17 mouse cellular contexts compared by ENCODE assay signal in the genomic region with DNA sequence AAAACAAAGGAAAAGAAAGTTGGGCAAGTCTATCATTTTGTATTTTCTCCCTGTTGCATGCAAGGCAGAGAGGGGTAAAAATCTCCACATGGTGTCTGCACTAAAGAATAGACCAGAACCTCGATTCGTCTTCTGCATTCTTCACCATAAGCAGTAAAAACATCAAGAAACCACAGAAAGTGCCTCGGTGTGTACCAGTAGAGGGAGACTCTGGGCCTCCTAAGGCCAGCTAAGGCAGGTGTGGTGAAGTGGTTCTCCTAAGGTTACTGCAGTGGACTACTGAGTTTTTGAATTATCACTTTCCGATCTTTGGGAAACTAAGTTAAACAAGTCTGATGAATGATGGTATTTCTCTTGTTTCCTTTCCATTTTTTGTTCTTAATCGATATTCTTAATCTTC.
DNase-seq lines count a peak whose midpoint lies in the region; ATAC-seq and TF ChIP-seq lines count a peak whose summit lies in the region.
"Had no signal": no experiment of that assay in that cellular context is flagged by ENCODE, and none has a peak within 500 bp of the region (broad histone marks: within the 10 kb centered on the region; RNA-seq: fewer than 3 reads in every experiment).

No protein-coding gene starts in this region.

- H3K27me3 ChIP-seq in heart, adult 2 months (ENCODE audit: control insufficient read depth, insufficient read depth, low read length) = no peaks in the 10 kb centered on the region
- no peaks in the 10 kb centered on the region for H3K27me3 ChIP-seq in CH12.LX (replicated peaks)
- H3K27me3 ChIP-seq: embryonic facial prominence, embryonic 13.5 days; heart, embryonic 13.5 days; liver, embryonic 13.5 days; megakaryocyte, embryonic 14.5 days had no signal

- intact Hi-C loops in heart, adult 2 months (cut with DNase I) = no loop called here
- intact Hi-C loops in heart, postnatal 14 days (cut with DNase I) = loop anchor here (5.0 to 10.0 kb wide), 2 partner anchors 272 to 525 kb away; no protein-coding TSS in a partner anchor

- no peak for DNase-seq in heart, adult 2 months
- no peak for DNase-seq in heart, postnatal 14 days
- no peak for DNase-seq in lung, adult 2 months
- no peak for DNase-seq in lung, postnatal 4 days
- DNase-seq in CH12.LX (ENCODE audit: extremely low read depth) = peak; percentile 27
- no peak for DNase-seq in cerebellum, postnatal 36 days
- no peak for DNase-seq in cerebellum, adult 11-12 months
- DNase-seq: adrenal gland, postnatal 25 days; kidney, postnatal 36 days; left cerebral cortex, postnatal 4 days; liver, embryonic 13.5 days; right cerebral cortex, postnatal 4 days had no signal

- no peaks in the 10 kb centered on the region for H3K9me3 ChIP-seq in CH12.LX (replicated peaks; ENCODE audit: low read length)
- H3K9me3 ChIP-seq: embryonic facial prominence, embryonic 13.5 days; heart, embryonic 13.5 days; liver, embryonic 13.5 days; megakaryocyte, embryonic 14.5 days had no signal

- peak; percentile 44 for TF ChIP-seq RAD21 in CH12.LX (IDR thresholded peaks at IDR 0.05; ENCODE audit: low read depth, low read length)

- no peak for TF ChIP-seq EP300 in heart, adult 2 months (IDR thresholded peaks at IDR 0.05; ENCODE audit: insufficient read depth, low read depth, low read length)
- no peak for TF ChIP-seq EP300 in CH12.LX (IDR thresholded peaks at IDR 0.05; ENCODE audit: low read length)

- in situ Hi-C loops in CH12.LX (cut with MboI; ENCODE audit: low pct_ligation_motif_present, low pct_unique_long_range_greater_than_20kb, low sequenced_read_pairs) = no loop called here

- peak; percentile 58 to 59; a peak in 1 of 4 replicates for ATAC-seq in hematopoietic stem cell, adult 5-6 weeks (replicated peaks in 1 of 2; ENCODE audit: insufficient read depth in 1 of 2, low FRiP score in 2 of 2, low TSS enrichment in 1 of 2, low read depth in 1 of 2, poor library complexity in 2 of 2, severe bottlenecking in 2 of 2)
- ATAC-seq: intestine, embryonic 16.5 days had no signal

- TF ChIP-seq CTCF in heart, adult 2 months (IDR thresholded peaks at IDR 0.05) = 0 out of 2 replicates have a peak, but pooled peaks have one; percentile 15
- peak; percentile 25; the same call in 1 of the 2 replicates for TF ChIP-seq CTCF in lung, adult 2 months (IDR thresholded peaks at IDR 0.05; ENCODE audit: insufficient read depth, low read length)
- TF ChIP-seq CTCF in CH12.LX (conservative IDR thresholded peaks at IDR 0.05 in 1 of 2, IDR thresholded peaks at IDR 0.05 in 1 of 2; ENCODE audit: low read depth in 2 of 2, low read length in 2 of 2) = peak in 1 of 2 experiments; percentile 69; a peak in 3 of 4 replicates

- no peaks in the 10 kb centered on the region for H3K79me2 ChIP-seq in heart, adult 2 months (replicated peaks; ENCODE audit: control insufficient read depth, insufficient read depth, low read length)
- no peaks in the 10 kb centered on the region for H3K79me2 ChIP-seq in CH12.LX (replicated peaks; ENCODE audit: control insufficient read depth, extremely low read depth, insufficient read depth, poor library complexity, severe bottlenecking)

- H3K36me3 ChIP-seq in heart, adult 2 months (ENCODE audit: control insufficient read depth, insufficient read depth, low read length) = no peaks in the 10 kb centered on the region
- no peaks in the 10 kb centered on the region for H3K36me3 ChIP-seq in CH12.LX (replicated peaks in 1 of 2; ENCODE audit: control insufficient read depth in 1 of 2, insufficient read depth in 1 of 2, low read length in 1 of 2)
- H3K36me3 ChIP-seq: embryonic facial prominence, embryonic 13.5 days; heart, embryonic 13.5 days; liver, embryonic 13.5 days had no signal

- no peak overlapping the region for H3K4me2 ChIP-seq in CH12.LX (ENCODE audit: insufficient read depth, low read depth, poor library complexity, severe bottlenecking)
- H3K4me2 ChIP-seq: embryonic facial prominence, embryonic 13.5 days; heart, embryonic 13.5 days; liver, embryonic 13.5 days had no signal

- no peak overlapping the region for H3K9ac ChIP-seq in heart, adult 2 months (ENCODE audit: low read depth, low read length)
- no peak overlapping the region for H3K9ac ChIP-seq in CH12.LX (ENCODE audit: insufficient read depth, low read depth)
- H3K9ac ChIP-seq: embryonic facial prominence, embryonic 13.5 days; heart, embryonic 13.5 days; liver, embryonic 13.5 days had no signal

- dilution Hi-C loops in CH12.LX (cut with MboI; ENCODE audit: extremely low pct_ligation_motif_present, extremely low pct_unique_long_range_greater_than_20kb, low sequenced_read_pairs) = no loop called here

- WGBS in heart, adult 2 months = 78% methylated on average over 5 of the region's 5 CpGs
- WGBS in lung, adult 2 months = 58% methylated on average over 5 of the region's 5 CpGs

- H3K27ac ChIP-seq in heart, adult 2 months = no peak overlapping the region
- no peak overlapping the region for H3K27ac ChIP-seq in CH12.LX (ENCODE audit: insufficient read depth, low read depth)
- H3K27ac ChIP-seq: embryonic facial prominence, embryonic 13.5 days; heart, embryonic 13.5 days; liver, embryonic 13.5 days had no signal

- no peak overlapping the region for H3K4me3 ChIP-seq in heart, adult 2 months
- H3K4me3 ChIP-seq in lung, adult 2 months (replicated peaks; ENCODE audit: extremely low read depth, low read depth, low read length) = no peak overlapping the region
- no peak overlapping the region for H3K4me3 ChIP-seq in CH12.LX (replicated peaks in 1 of 3; ENCODE audit: low read depth in 2 of 3, low read length in 2 of 3, poor library complexity in 1 of 3)
- H3K4me3 ChIP-seq: embryonic facial prominence, embryonic 13.5 days; heart, embryonic 13.5 days; liver, embryonic 13.5 days; megakaryocyte, embryonic 14.5 days had no signal

- TF ChIP-seq POLR2A in heart, adult 2 months (IDR thresholded peaks at IDR 0.05; ENCODE audit: insufficient read depth, low read depth, low read length) = no peak
- no peak for TF ChIP-seq POLR2A in lung, adult 2 months (IDR thresholded peaks at IDR 0.05; ENCODE audit: borderline replicate concordance, extremely low read depth, low read depth, low read length)
- no peak for TF ChIP-seq POLR2A in CH12.LX (IDR thresholded peaks at IDR 0.05; ENCODE audit: low read depth, low read length)

- H3K4me1 ChIP-seq in heart, adult 2 months (ENCODE audit: control insufficient read depth, insufficient read depth, low read length) = no peaks in the 10 kb centered on the region
- no peaks in the 10 kb centered on the region for H3K4me1 ChIP-seq in lung, adult 2 months (ENCODE audit: control insufficient read depth, insufficient read depth, low read length)
- no peaks in the 10 kb centered on the region; a peak in 1 of 4 replicates for H3K4me1 ChIP-seq in CH12.LX (ENCODE audit: control insufficient read depth in 1 of 2, insufficient read depth in 2 of 2)
- H3K4me1 ChIP-seq: embryonic facial prominence, embryonic 13.5 days; heart, embryonic 13.5 days; liver, embryonic 13.5 days; megakaryocyte, embryonic 14.5 days had no signal

TF ChIP-seq in CH12.LX, 34 proteins besides CTCF, POLR2A, EP300 and RAD21:
- TF ChIP-seq CHD1 (IDR thresholded peaks at IDR 0.05; ENCODE audit: low read depth, low read length) = no peak
- TF ChIP-seq IRF4 (IDR thresholded peaks at IDR 0.05; ENCODE audit: low read depth, low read length) = no peak
- TF ChIP-seq SMC3 (IDR thresholded peaks at IDR 0.05; ENCODE audit: low read depth, low read length) = peak; percentile 69
- no peak for TF ChIP-seq BHLHE40 (IDR thresholded peaks at IDR 0.05; ENCODE audit: low read depth, low read length)
- TF ChIP-seq ETS1 (conservative IDR thresholded peaks at IDR 0.05; ENCODE audit: low read depth, low read length) = no peak
TF ChIP-seq in CH12.LX: peak in this region for 1.
